Mouse (Mus musculus) neural tube, embryonic 15.5 days (tissue): ENCODE measurements at regions not wholly inside any gene's neighbourhood (a gene's known extent, or its start where the extent isn't known, plus 50 kb on each side); places are given as distances from the start of the nearest gene placed in this dataset.

Experiments
- ATAC-seq: fragments of 200-750 bp; cut with Nextera tagmentation; 2 replicates; pipeline ENCODE4 v1.8.0; 2017; ENCODE audit warnings: mild to moderate bottlenecking, moderate TSS enrichment, moderate library complexity; ENCODE audit not compliant: low FRiP score
- H3K27ac ChIP-seq: fragments of 300-500 bp; sonication (generic); replicated peaks from 2 replicates; pipeline ENCODE4 v1.5.1; 2015; ENCODE audit warnings: mild to moderate bottlenecking, inconsistent platforms
- H3K27me3 ChIP-seq: fragments of 300-500 bp; sonication (generic); replicated peaks from 2 replicates; pipeline ENCODE4 v1.6.1; 2015; ENCODE audit warnings: inconsistent platforms
- H3K36me3 ChIP-seq: fragments of 300-500 bp; sonication (generic); 2 replicates; pipeline ENCODE4 v1.6.1; 2015; ENCODE audit warnings: inconsistent platforms
- H3K4me1 ChIP-seq: fragments of 300-500 bp; sonication (generic); 2 replicates; pipeline ENCODE4 v1.6.1; 2015; ENCODE audit warnings: inconsistent platforms
- H3K4me2 ChIP-seq: fragments of 300-500 bp; sonication (generic); 2 replicates; pipeline ENCODE4 v1.6.1; 2015; ENCODE audit warnings: inconsistent platforms, mild to moderate bottlenecking, moderate library complexity
- H3K4me3 ChIP-seq: fragments of 300-500 bp; sonication (generic); replicated peaks from 2 replicates; pipeline ENCODE4 v1.5.1; 2015; ENCODE audit warnings: mild to moderate bottlenecking, inconsistent platforms
- H3K9ac ChIP-seq: fragments of 300-500 bp; sonication (generic); replicated peaks from 2 replicates; pipeline ENCODE4 v1.6.1; 2015; ENCODE audit warnings: mild to moderate bottlenecking, inconsistent platforms
- H3K9me3 ChIP-seq: fragments of 300-500 bp; sonication (generic); replicated peaks from 2 replicates; pipeline ENCODE4 v1.6.1; 2016; ENCODE audit warnings: inconsistent platforms
- WGBS: fragments of 180-500 bp; shearing (Covaris S2); methylation state at CpG from one replicate; pipeline ENCODE4 v1.1.7; 2015; ENCODE audit warnings: mixed read lengths; 5-methylcytosine and 5-hydroxymethylcytosine counted together

- Histone ChIP-seq H3K9me3 (no peaks in the 10 kb centered on the region), H3K4me1 (no peaks in the 10 kb centered on the region), H3K27me3 (no peaks in the 10 kb centered on the region), H3K9ac (no peak overlapping the region), H3K4me3 (no peak overlapping the region), H3K27ac (no peak overlapping the region), H3K4me2 (no peak overlapping the region), H3K36me3 (no peaks in the 10 kb centered on the region)
- ATAC-seq = no peak
- WGBS = 88% methylated on average over 8 of the region's 8 CpGs
Observed at GRCm38 (mm10) chr3:148555324-148555723, 435.0 kb downstream of the Adgrl2 start.

DNA sequence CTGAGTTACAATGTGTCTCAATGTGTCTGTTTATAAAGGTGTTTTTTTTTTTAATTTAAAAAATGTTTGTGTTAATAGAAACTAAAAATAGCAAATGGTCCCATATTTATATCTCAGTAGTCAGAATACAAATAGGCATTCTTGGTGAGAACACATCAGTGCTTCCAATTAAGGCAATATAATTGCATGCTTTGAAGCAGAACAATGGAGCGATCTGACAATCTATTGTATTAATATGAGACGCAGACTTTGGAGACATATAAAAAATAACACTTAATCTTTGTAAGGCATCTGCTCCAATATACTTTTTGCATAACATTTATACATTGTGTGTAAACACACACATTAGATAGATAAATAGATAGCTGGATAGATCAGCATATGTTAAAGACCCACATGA is 439.6 kb downstream of the Adgrl2 start:
- no peaks in the 10 kb centered on the region for H3K36me3 ChIP-seq
- 59% methylated on average over 2 of the region's 2 CpGs for WGBS
- no peak overlapping the region for H3K27ac ChIP-seq
- H3K4me2 ChIP-seq = no peak overlapping the region
- no peak overlapping the region for H3K4me3 ChIP-seq
- no peak for ATAC-seq
- H3K9me3 ChIP-seq = no peaks in the 10 kb centered on the region
- no peaks in the 10 kb centered on the region for H3K4me1 ChIP-seq
- no peak overlapping the region for H3K9ac ChIP-seq
- H3K27me3 ChIP-seq = no peaks in the 10 kb centered on the region

DNA sequence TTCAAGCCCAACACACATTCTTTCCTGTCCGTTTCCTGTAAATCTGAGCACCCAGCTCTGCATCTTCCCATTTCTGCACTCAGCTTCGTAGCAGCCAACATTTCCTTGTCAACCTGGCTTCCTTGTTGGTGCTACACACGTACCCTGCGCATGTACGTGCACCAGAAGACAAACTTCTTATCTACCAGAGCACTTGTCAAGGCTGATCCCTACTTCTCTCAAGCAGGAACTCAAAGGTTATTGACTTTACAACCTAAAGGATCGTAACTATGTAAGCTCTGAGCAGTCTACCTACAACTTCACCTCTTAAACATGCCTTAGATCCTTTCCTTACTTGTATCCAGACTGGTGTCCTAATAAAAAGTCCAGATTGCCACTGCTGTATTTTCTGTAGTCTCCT is 445.4 kb downstream of the Adgrl2 start:
- Histone ChIP-seq H3K4me1 (no peaks in the 10 kb centered on the region), H3K36me3 (no peaks in the 10 kb centered on the region), H3K27ac (no peak overlapping the region), H3K4me2 (no peak overlapping the region), H3K27me3 (no peaks in the 10 kb centered on the region), H3K4me3 (no peak overlapping the region), H3K9me3 (no peaks in the 10 kb centered on the region), H3K9ac (no peak overlapping the region)
- WGBS = 96% methylated on average over 6 of the region's 6 CpGs
- ATAC-seq = no peak

DNA sequence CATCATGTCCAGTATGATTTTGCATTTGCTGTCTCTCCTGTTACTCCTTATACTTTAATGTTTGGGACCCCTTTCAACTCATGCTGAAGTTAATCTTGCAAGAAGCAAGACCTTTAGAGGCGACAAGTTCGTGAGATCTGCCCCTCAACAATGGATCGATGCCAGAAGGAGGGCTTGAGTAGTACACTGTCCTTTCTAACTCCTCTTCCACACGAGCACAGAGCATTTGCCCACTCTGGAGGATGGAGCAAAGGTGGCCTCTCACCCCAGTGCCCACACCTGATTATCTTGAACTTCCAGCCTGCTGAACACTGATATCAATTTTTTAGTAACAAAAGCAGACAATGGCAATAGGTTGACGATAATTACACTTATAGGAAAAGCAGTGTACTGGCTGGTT is 448.1 kb downstream of the Adgrl2 start:
- no peaks in the 10 kb centered on the region for H3K9me3 ChIP-seq
- no peak overlapping the region for H3K27ac ChIP-seq
- no peak overlapping the region for H3K9ac ChIP-seq
- no peak overlapping the region for H3K4me3 ChIP-seq
- H3K36me3 ChIP-seq = no peaks in the 10 kb centered on the region
- H3K4me2 ChIP-seq = no peak overlapping the region
- ATAC-seq = no peak
- H3K4me1 ChIP-seq = no peaks in the 10 kb centered on the region
- no peaks in the 10 kb centered on the region for H3K27me3 ChIP-seq
- 88% methylated on average over 5 of the region's 5 CpGs for WGBS

GRCm38 (mm10) chr3:148537669-148538271 is 452.6 kb downstream of the Adgrl2 start:
- no peaks in the 10 kb centered on the region for H3K4me1 ChIP-seq
- H3K36me3 ChIP-seq = no peaks in the 10 kb centered on the region
- no peak overlapping the region for H3K4me2 ChIP-seq
- ATAC-seq = no peak
- H3K27ac ChIP-seq = no peak overlapping the region
- no peak overlapping the region for H3K9ac ChIP-seq
- H3K27me3 ChIP-seq = no peaks in the 10 kb centered on the region
- no peak overlapping the region for H3K4me3 ChIP-seq
- no peaks in the 10 kb centered on the region for H3K9me3 ChIP-seq
- 61% methylated on average over 4 of the region's 4 CpGs for whole genome bisulfite sequencing

GRCm38 (mm10) chr3:148529893-148530292 is 460.5 kb downstream of the Adgrl2 start:
- Histone ChIP-seq H3K27me3 (no peaks in the 10 kb centered on the region), H3K36me3 (no peaks in the 10 kb centered on the region), H3K9ac (no peak overlapping the region), H3K27ac (no peak overlapping the region), H3K4me2 (no peak overlapping the region), H3K4me1 (no peaks in the 10 kb centered on the region), H3K9me3 (no peaks in the 10 kb centered on the region), H3K4me3 (no peak overlapping the region)
- WGBS = 86% methylated on average over 2 of the region's 2 CpGs
- no peak for ATAC-seq

- H3K9me3 ChIP-seq = no peaks in the 10 kb centered on the region
- 94% methylated on average over 5 of the region's 5 CpGs for WGBS
Observed at GRCm38 (mm10) chr3:148510381-148510780, 480.0 kb downstream of the Adgrl2 start.

GRCm38 (mm10) chr3:148504928-148505327 is 485.4 kb downstream of the Adgrl2 start:
- WGBS = 96% methylated on average over 2 of the region's 2 CpGs
- ATAC-seq = no peak

More at GRCm38 (mm10) chr3:148510381-148510780, 480.0 kb downstream of the Adgrl2 start:
- ATAC-seq = no peak
- H3K27me3 ChIP-seq = no peaks in the 10 kb centered on the region
- H3K36me3 ChIP-seq = no peaks in the 10 kb centered on the region
- no peak overlapping the region for H3K4me3 ChIP-seq
- no peak overlapping the region for H3K4me2 ChIP-seq
- no peak overlapping the region for H3K9ac ChIP-seq
- H3K4me1 ChIP-seq = no peaks in the 10 kb centered on the region
- no peak overlapping the region for H3K27ac ChIP-seq

DNA sequence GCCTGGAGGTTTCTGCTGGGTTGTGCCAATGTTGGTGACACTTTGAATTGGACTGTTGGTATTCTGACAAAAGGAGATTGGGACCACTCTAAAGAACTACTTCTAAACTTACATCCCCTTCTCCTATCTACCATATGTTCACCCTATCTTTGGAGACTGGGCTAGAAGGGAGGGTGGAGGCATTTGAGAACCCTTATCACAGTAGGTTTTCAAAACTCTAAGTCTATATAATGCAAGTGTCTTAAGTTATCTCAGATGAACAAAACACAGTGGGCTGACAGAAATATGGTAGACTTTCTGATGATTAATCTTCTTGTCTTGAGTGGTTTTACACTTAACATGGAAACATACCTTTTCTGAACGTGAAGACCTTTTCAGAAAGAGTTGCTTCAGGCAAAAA is 486.9 kb downstream of the Adgrl2 start:
- Histone ChIP-seq H3K27ac (no peak overlapping the region), H3K4me2 (no peak overlapping the region), H3K27me3 (no peaks in the 10 kb centered on the region), H3K9me3 (no peaks in the 10 kb centered on the region), H3K4me1 (no peaks in the 10 kb centered on the region), H3K4me3 (no peak overlapping the region), H3K9ac (no peak overlapping the region), H3K36me3 (no peaks in the 10 kb centered on the region)
- 68% methylated on average over 1 of the region's 1 CpGs for WGBS
- no peak for ATAC-seq

More at GRCm38 (mm10) chr3:148504928-148505327, 485.4 kb downstream of the Adgrl2 start:
- Histone ChIP-seq H3K36me3 (no peaks in the 10 kb centered on the region), H3K9ac (no peak overlapping the region), H3K4me1 (no peaks in the 10 kb centered on the region), H3K4me3 (no peak overlapping the region), H3K27me3 (no peaks in the 10 kb centered on the region), H3K27ac (no peak overlapping the region), H3K9me3 (no peaks in the 10 kb centered on the region), H3K4me2 (no peak overlapping the region)

DNA sequence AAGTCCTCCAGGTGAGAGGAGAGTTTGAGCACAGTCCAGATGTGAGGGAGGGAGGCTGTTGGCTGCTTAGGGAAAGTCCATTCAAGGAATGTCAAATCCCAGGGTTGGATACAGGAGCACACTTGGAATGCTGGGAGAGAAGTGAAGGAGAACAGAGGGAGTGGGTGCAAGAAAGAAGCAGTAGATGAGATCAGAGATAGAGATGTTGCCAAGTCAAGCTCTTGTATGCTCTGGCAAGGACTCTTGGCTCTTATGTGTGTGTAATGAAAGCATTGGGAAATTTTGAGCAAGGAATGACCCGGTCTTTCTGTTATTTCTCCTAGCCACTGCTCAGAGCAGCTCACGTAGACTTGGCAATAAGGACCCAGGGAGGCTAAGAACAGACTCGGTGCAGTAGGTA is 488.6 kb downstream of the Adgrl2 start:
- Histone ChIP-seq H3K4me2 (no peak overlapping the region), H3K4me1 (0 out of 2 replicates have a peak, but pooled peaks cover under 1% of the 10 kb centered on the region), H3K9me3 (no peaks in the 10 kb centered on the region), H3K27me3 (no peaks in the 10 kb centered on the region), H3K9ac (no peak overlapping the region), H3K27ac (no peak overlapping the region), H3K36me3 (no peaks in the 10 kb centered on the region), H3K4me3 (no peak overlapping the region)
- ATAC-seq = no peak
- 90% methylated on average over 3 of the region's 3 CpGs for WGBS

GRCm38 (mm10) chr3:148496672-148497071 is 493.7 kb downstream of the Adgrl2 start:
- H3K4me1 ChIP-seq = peaks cover 4% of the 10 kb centered on the region; the same call in 1 of the 2 replicates
- no peak overlapping the region for H3K4me3 ChIP-seq
- H3K27me3 ChIP-seq = no peaks in the 10 kb centered on the region
- no peaks in the 10 kb centered on the region for H3K9me3 ChIP-seq
- no peak for ATAC-seq
- H3K27ac ChIP-seq = 0 out of 2 replicates have a peak overlapping the region, but pooled peaks have one; percentile 9
- no peak overlapping the region for H3K9ac ChIP-seq
- no peaks in the 10 kb centered on the region for H3K36me3 ChIP-seq
- no peak overlapping the region for H3K4me2 ChIP-seq
- 40% methylated on average over 5 of the region's 5 CpGs for WGBS

DNA sequence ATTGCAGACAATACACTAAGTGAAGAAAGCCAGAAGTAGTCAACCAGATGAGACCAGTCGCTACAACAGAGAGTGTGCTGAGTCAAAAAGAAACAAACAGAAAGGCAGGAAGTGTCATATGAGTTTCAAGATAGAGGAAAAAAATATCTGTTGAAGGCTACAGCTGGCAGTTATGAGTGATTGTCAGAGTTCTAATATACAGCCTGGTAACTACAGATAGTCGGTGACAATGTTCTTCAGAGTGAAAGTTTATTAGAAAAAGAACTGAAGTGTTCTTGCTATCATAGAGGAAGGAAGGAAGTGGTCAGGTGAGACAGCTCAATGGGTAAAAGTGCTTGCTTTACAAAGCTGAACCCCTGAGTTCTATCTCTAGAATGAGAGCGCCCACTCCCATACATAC is 499.1 kb downstream of the Adgrl2 start:
- ATAC-seq = no peak
- no peaks in the 10 kb centered on the region for H3K27me3 ChIP-seq
- H3K9me3 ChIP-seq = no peaks in the 10 kb centered on the region
- H3K9ac ChIP-seq = no peak overlapping the region
- H3K4me2 ChIP-seq = no peak overlapping the region
- H3K4me1 ChIP-seq = no peaks in the 10 kb centered on the region
- H3K27ac ChIP-seq = no peak overlapping the region
- WGBS = 87% methylated on average over 3 of the region's 3 CpGs
- no peaks in the 10 kb centered on the region for H3K36me3 ChIP-seq
- no peak overlapping the region for H3K4me3 ChIP-seq
